Mouse (Mus musculus): Measurements from ENCODE around the gene Stab1. TPM values are rescaled to one million over a fixed set of nuclear protein-coding genes. Genes with fewer than 3 reads are reported as not detected.
A peak's percentile ranks its signal among the peaks of the same experiment; 100 is the strongest.

The Stab1 gene
- total RNA-seq, 2 experiments from 2014 or later: 66.1 to 85.9 TPM

- no peak for DNase-seq
- intact Hi-C loops (cut with DNase I): no loop called here
Observed at GRCm38 (mm10) chr14:31134015-31135000, 34.1 kb downstream of the Stab1 start.

- DNase-seq: no peak
- intact Hi-C loops (cut with DNase I): no loop called here
Observed at GRCm38 (mm10) chr14:31133023-31133665, 35.3 kb downstream of the Stab1 start.

- intact Hi-C loops (cut with DNase I): no loop called here
Observed at GRCm38 (mm10) chr14:31132491-31132975, 35.9 kb downstream of the Stab1 start.

GRCm38 (mm10) chr14:31132031-31132430 is 36.4 kb downstream of the Stab1 start:
- no peak for DNase-seq
- intact Hi-C loops (cut with DNase I): no loop called here

More at GRCm38 (mm10) chr14:31132491-31132975, 35.9 kb downstream of the Stab1 start:
- no peak for DNase-seq

GRCm38 (mm10) chr14:31131272-31131821 is 37.1 kb downstream of the Stab1 start:
- peak in 1 of 2 experiments; percentile 37 for DNase-seq
- intact Hi-C loops (cut with DNase I): loop anchor here (2.0 kb wide), 1 partner anchor 63 kb away; no protein-coding TSS in a partner anchor

GRCm38 (mm10) chr14:31130236-31131220 is 37.9 kb downstream of the Stab1 start, which contains the start of gene Nt5dc2:
Gene Nt5dc2 (plus strand): TSS chr14:31131053.
- DNase-seq: peak; percentile 88 to 90
- intact Hi-C loops (cut with DNase I): loop anchor here (2.0 kb wide), 1 partner anchor 64 kb away; no protein-coding TSS in a partner anchor

- no peak for DNase-seq
Observed at GRCm38 (mm10) chr14:31129326-31130235, 38.9 kb downstream of the Stab1 start.

GRCm38 (mm10) chr14:31128826-31129219 is 39.6 kb downstream of the Stab1 start, which contains the start of gene Smim4:
Gene Smim4 (minus strand): TSS chr14:31128956.
- intact Hi-C loops (cut with DNase I): no loop called here
- DNase-seq: peak; percentile 92 to 93

More at GRCm38 (mm10) chr14:31129326-31130235, 38.9 kb downstream of the Stab1 start:
- intact Hi-C loops (cut with DNase I): loop anchor here (2.0 kb wide), 1 partner anchor 65 kb away; no protein-coding TSS in a partner anchor

GRCm38 (mm10) chr14:31128101-31128825 is 40.2 kb downstream of the Stab1 start:
- intact Hi-C loops (cut with DNase I): no loop called here
- DNase-seq: peak; percentile 51 to 74

- DNase-seq: no peak
- intact Hi-C loops (cut with DNase I): no loop called here
Observed at GRCm38 (mm10) chr14:31126826-31127225, 41.6 kb downstream of the Stab1 start.

GRCm38 (mm10) chr14:31125106-31126075 is 43.0 kb downstream of the Stab1 start:
- no peak for DNase-seq
- intact Hi-C loops (cut with DNase I): no loop called here

GRCm38 (mm10) chr14:31115522-31115921 is 52.9 kb downstream of the Stab1 start:
- DNase-seq: no peak

GRCm38 (mm10) chr14:31114011-31114410 is 54.4 kb downstream of the Stab1 start:
- intact Hi-C loops (cut with DNase I): no loop called here
- DNase-seq: no peak

More at GRCm38 (mm10) chr14:31115522-31115921, 52.9 kb downstream of the Stab1 start:
- intact Hi-C loops (cut with DNase I): no loop called here

- intact Hi-C loops (cut with DNase I): no loop called here
- no peak for DNase-seq
Observed at GRCm38 (mm10) chr14:31112187-31112586, 56.3 kb downstream of the Stab1 start.

GRCm38 (mm10) chr14:31110613-31111012 is 57.8 kb downstream of the Stab1 start:
- intact Hi-C loops (cut with DNase I): no loop called here
- no peak for DNase-seq

GRCm38 (mm10) chr14:31105156-31105555 is 63.3 kb downstream of the Stab1 start:
- no peak for DNase-seq
- intact Hi-C loops (cut with DNase I): no loop called here
